Mouse (Mus musculus) lung, embryonic 15.5 days (tissue): ENCODE measurements around the gene Nmb. TPM values are rescaled to one million over a fixed set of nuclear protein-coding genes. Genes with fewer than 3 reads are reported as not detected.

Experiments used
- ATAC-seq: fragments of 200-750 bp; cut with Nextera tagmentation; 2 replicates; pipeline ENCODE4 v1.8.0; 2017; ENCODE audit warnings: moderate number of reproducible peaks, borderline replicate concordance; ENCODE audit not compliant: low FRiP score, low TSS enrichment; ENCODE audit errors: extremely low read depth
- H3K27ac ChIP-seq: fragments of 300-500 bp; sonication (generic); 2 replicates; pipeline ENCODE4 v1.5.1; 2015; ENCODE audit warnings: moderate library complexity, mild to moderate bottlenecking, inconsistent platforms
- H3K27me3 ChIP-seq: fragments of 300-500 bp; sonication (generic); 2 replicates; pipeline ENCODE4 v1.6.1; 2015; ENCODE audit warnings: inconsistent platforms
- H3K36me3 ChIP-seq: fragments of 300-500 bp; sonication (generic); 2 replicates; pipeline ENCODE4 v1.6.1; 2015; ENCODE audit warnings: inconsistent platforms
- H3K4me1 ChIP-seq: fragments of 300-500 bp; sonication (generic); 2 replicates; pipeline ENCODE4 v1.6.1; 2015; ENCODE audit warnings: inconsistent platforms
- H3K4me2 ChIP-seq: fragments of 300-500 bp; sonication (generic); 2 replicates; pipeline ENCODE4 v1.6.1; 2015; ENCODE audit warnings: inconsistent platforms, mild to moderate bottlenecking, moderate library complexity
- H3K4me3 ChIP-seq: fragments of 300-500 bp; sonication (generic); 2 replicates; pipeline ENCODE4 v1.5.1; 2015; ENCODE audit warnings: mild to moderate bottlenecking, inconsistent platforms
- H3K9ac ChIP-seq: fragments of 300-500 bp; sonication (generic); 2 replicates; pipeline ENCODE4 v1.6.1; 2015; ENCODE audit warnings: inconsistent platforms
- H3K9me3 ChIP-seq: fragments of 300-500 bp; sonication (generic); 2 replicates; pipeline ENCODE4 v1.6.1; 2016; ENCODE audit warnings: inconsistent platforms
- WGBS: fragments of 180-500 bp; shearing (Covaris S2); methylation state at CpG from one replicate; pipeline ENCODE4 v1.1.7; 2015; 5-methylcytosine and 5-hydroxymethylcytosine counted together
- polyA plus RNA-seq: library from polyadenylated mRNA; unstranded; fragments of >200 nt; fragmentation: Nextera tagmentation; extraction: Ambion mirVana; gene quantifications from 2 replicates; pipeline ENCODE4 v1.2.1, GENCODE M21; 2015

Gene Nmb
- polyA plus RNA-seq, 1 experiment from 2014 or later: 7.3 TPM

DNA sequence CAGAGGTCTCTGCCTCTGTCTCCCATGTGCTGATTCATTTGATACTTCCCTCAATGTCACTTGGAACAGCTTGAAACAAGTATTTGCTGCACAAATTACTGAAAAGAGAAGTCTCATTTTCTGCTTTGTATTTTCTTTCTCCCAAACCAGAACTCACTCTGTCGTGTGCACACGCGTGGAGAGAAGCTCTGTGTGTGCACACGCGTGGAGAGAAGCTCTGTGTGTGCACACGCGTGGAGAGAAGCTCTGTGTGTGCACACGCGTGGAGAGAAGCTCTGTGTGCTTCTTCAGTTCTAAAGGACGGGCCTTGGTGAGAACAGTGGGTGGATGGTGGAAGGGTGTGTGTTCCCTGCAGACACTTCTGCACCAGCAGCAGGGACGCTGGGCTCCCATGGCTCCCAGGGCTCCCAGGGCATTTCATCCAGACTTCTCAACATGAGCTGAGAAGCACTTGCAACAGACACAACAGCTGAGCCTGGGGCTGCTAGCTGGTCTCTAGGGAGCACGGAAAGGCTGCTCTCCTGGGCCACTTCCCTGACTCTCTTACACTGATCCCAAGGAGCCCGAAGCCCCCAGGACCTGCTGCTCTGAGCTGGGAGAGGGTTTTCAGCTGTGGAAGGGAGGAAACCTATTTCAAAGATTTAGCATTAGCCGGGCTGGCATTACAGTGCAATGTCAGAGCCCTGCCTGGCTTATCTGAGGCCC lies 9.9 kb downstream of the Nmb start:
- ATAC-seq: no peak
- Histone ChIP-seq H3K4me2 (no peak overlapping the region), H3K4me3 (no peak overlapping the region), H3K4me1 (0 out of 2 replicates have a peak, but pooled peaks cover 5% of the 10 kb centered on the region), H3K27me3 (no peaks in the 10 kb centered on the region), H3K9ac (no peak overlapping the region), H3K27ac (no peak overlapping the region), H3K9me3 (no peaks in the 10 kb centered on the region), H3K36me3 (peaks cover 60% of the 10 kb centered on the region)
- WGBS: 94% methylated on average over 14 of the region's 14 CpGs

GRCm38 (mm10) chr7:80894196-80894595 lies 10.7 kb downstream of the Nmb start:
- H3K9ac ChIP-seq: no peak overlapping the region
- no peak overlapping the region for H3K4me2 ChIP-seq
- H3K9me3 ChIP-seq: no peaks in the 10 kb centered on the region
- no peak for ATAC-seq
- H3K4me1 ChIP-seq: 0 out of 2 replicates have a peak, but pooled peaks cover 7% of the 10 kb centered on the region
- H3K27me3 ChIP-seq: no peaks in the 10 kb centered on the region
- no peak overlapping the region for H3K27ac ChIP-seq
- WGBS: 73% methylated on average over 7 of the region's 7 CpGs
- H3K36me3 ChIP-seq: peaks cover 63% of the 10 kb centered on the region
- no peak overlapping the region for H3K4me3 ChIP-seq

DNA sequence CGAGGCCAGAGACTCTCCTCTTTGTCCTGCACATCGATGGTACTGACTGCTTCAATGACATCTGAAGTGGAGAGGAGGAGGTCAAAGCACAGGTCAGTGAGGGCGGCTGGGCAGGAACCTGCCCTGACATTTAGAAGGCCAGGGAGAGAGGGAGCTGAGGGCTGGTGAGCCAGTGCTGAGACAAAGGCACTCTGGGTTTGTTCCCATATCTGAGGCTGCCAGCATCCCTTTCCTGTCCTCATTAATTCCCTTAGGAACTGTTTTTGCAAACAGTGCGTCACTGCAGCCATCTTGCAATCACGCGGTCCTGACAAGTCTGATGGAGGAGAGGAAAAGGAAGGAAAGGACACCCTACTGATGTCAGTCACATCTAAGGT lies 11.1 kb downstream of the Nmb start:
- no peak overlapping the region for H3K4me2 ChIP-seq
- H3K9ac ChIP-seq: no peak overlapping the region
- no peaks in the 10 kb centered on the region for H3K9me3 ChIP-seq
- ATAC-seq: no peak
- no peaks in the 10 kb centered on the region for H3K27me3 ChIP-seq
- no peak overlapping the region for H3K4me3 ChIP-seq
- no peak overlapping the region for H3K27ac ChIP-seq
- 0 out of 2 replicates have a peak, but pooled peaks cover 11% of the 10 kb centered on the region for H3K4me1 ChIP-seq
- WGBS: 72% methylated on average over 6 of the region's 6 CpGs
- H3K36me3 ChIP-seq: peaks cover 63% of the 10 kb centered on the region

DNA sequence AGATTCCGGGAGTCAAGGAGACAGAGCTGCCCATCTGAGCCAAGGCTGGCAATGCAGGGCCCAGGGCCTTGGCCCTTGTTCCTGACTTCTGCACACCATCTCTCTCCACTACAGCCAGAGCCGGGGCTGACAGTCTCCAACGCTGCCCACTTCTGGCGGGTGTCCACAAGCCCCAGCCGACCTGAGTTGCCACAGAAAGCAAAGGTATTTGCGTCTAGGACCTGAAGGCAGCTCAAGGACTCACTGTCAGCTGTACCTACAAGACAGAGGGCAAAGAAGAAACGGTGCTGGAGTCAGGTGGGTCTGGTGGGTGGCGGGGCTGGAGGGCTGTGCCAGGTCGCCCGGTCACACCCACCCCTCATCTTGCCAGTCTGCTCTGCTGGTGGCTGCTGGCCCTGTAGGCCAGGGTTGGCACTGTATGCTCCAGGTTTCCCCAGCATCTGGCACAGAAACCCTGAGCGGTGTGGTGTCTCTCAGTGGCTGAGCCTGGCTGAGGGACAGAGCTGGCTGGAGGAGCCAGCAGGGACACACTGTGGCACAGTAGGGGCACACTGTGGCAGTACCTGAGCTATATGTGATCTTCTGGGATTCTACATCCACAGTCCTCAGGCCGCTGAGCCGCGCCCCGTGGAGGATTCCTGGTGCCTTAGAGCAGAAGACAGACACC lies 11.7 kb downstream of the Nmb start:
- Histone ChIP-seq H3K4me2 (no peak overlapping the region), H3K27me3 (no peaks in the 10 kb centered on the region), H3K27ac (no peak overlapping the region), H3K9me3 (no peaks in the 10 kb centered on the region), H3K4me3 (no peak overlapping the region), H3K36me3 (peaks cover 61% of the 10 kb centered on the region), H3K4me1 (0 out of 2 replicates have a peak, but pooled peaks cover 13% of the 10 kb centered on the region), H3K9ac (no peak overlapping the region)
- 91% methylated on average over 15 of the region's 15 CpGs for WGBS
- ATAC-seq: no peak

DNA sequence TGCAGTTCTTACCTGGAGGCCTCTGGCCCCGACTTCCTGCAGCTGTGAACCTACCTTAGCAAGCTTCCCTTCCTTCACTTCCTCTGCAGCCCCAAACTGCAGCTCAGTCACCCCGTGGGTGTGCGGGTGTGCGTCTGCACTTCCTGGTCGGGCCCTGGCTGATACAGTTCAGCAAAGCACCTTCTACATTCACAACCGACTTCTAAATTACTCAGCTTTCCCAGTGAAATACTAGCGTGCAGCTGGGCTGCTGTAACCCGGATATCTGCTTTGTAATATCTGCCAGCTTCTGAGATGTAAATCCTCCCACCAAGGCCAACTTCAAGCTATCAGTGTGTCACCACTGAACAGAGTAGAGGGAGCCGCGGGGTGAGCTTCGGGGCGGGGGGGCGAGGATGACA lies 15.0 kb downstream of the Nmb start:
- H3K36me3 ChIP-seq: peaks cover 38% of the 10 kb centered on the region
- no peak for ATAC-seq
- 0 out of 2 replicates have a peak overlapping the region, but pooled peaks have one; percentile 8 for H3K27ac ChIP-seq
- H3K4me2 ChIP-seq: no peak overlapping the region
- no peaks in the 10 kb centered on the region for H3K9me3 ChIP-seq
- WGBS: 71% methylated on average over 13 of the region's 13 CpGs
- H3K9ac ChIP-seq: no peak overlapping the region
- H3K4me1 ChIP-seq: 0 out of 2 replicates have a peak, but pooled peaks cover 13% of the 10 kb centered on the region
- H3K4me3 ChIP-seq: no peak overlapping the region
- no peaks in the 10 kb centered on the region for H3K27me3 ChIP-seq

GRCm38 (mm10) chr7:80889021-80889511 lies 15.8 kb downstream of the Nmb start:
- ATAC-seq: peak; percentile 80; the same call in 1 of the 2 replicates

GRCm38 (mm10) chr7:80888595-80888994 lies 16.3 kb downstream of the Nmb start:
- Histone ChIP-seq H3K36me3 (peaks cover 34% of the 10 kb centered on the region), H3K9me3 (no peaks in the 10 kb centered on the region), H3K4me3 (no peak overlapping the region), H3K4me1 (0 out of 2 replicates have a peak, but pooled peaks cover 13% of the 10 kb centered on the region), H3K4me2 (no peak overlapping the region), H3K9ac (no peak overlapping the region), H3K27me3 (no peaks in the 10 kb centered on the region), H3K27ac (no peak overlapping the region)
- no peak for ATAC-seq
- WGBS: 64% methylated on average over 7 of the region's 7 CpGs

More at GRCm38 (mm10) chr7:80889021-80889511, 15.8 kb downstream of the Nmb start:
- no peaks in the 10 kb centered on the region for H3K27me3 ChIP-seq
- no peaks in the 10 kb centered on the region for H3K9me3 ChIP-seq
- H3K4me3 ChIP-seq: no peak overlapping the region
- 0 out of 2 replicates have a peak overlapping the region, but pooled peaks have one; percentile 8 for H3K27ac ChIP-seq
- H3K9ac ChIP-seq: no peak overlapping the region
- H3K36me3 ChIP-seq: peaks cover 38% of the 10 kb centered on the region
- 0 out of 2 replicates have a peak, but pooled peaks cover 13% of the 10 kb centered on the region for H3K4me1 ChIP-seq
- 45% methylated on average over 9 of the region's 9 CpGs for WGBS
- H3K4me2 ChIP-seq: no peak overlapping the region

GRCm38 (mm10) chr7:80885666-80886065 lies 19.2 kb downstream of the Nmb start:
- no peak overlapping the region for H3K4me3 ChIP-seq
- no peaks in the 10 kb centered on the region for H3K9me3 ChIP-seq
- H3K4me2 ChIP-seq: no peak overlapping the region
- peaks cover 8% of the 10 kb centered on the region for H3K36me3 ChIP-seq
- no peak for ATAC-seq
- no peaks in the 10 kb centered on the region for H3K27me3 ChIP-seq
- H3K9ac ChIP-seq: no peak overlapping the region
- peaks cover 13% of the 10 kb centered on the region; the same call in 1 of the 2 replicates for H3K4me1 ChIP-seq
- no peak overlapping the region for H3K27ac ChIP-seq
- 13% methylated on average over 1 of the region's 1 CpGs for WGBS

- Histone ChIP-seq H3K4me2 (peak overlapping the region; percentile 44), H3K4me3 (peak overlapping the region; percentile 18; the same call in 1 of the 2 replicates), H3K36me3 (peaks cover 2% of the 10 kb centered on the region; the same call in 1 of the 2 replicates), H3K27ac (no peak overlapping the region), H3K27me3 (no peaks in the 10 kb centered on the region), H3K9me3 (no peaks in the 10 kb centered on the region), H3K4me1 (no peaks in the 10 kb centered on the region; the same call in 1 of the 2 replicates), H3K9ac (no peak overlapping the region)
- WGBS: 20% methylated on average over 14 of the region's 14 CpGs
- ATAC-seq: peak; percentile 80
Measured at GRCm38 (mm10) chr7:80882830-80883505, 21.9 kb downstream of the Nmb start.

DNA sequence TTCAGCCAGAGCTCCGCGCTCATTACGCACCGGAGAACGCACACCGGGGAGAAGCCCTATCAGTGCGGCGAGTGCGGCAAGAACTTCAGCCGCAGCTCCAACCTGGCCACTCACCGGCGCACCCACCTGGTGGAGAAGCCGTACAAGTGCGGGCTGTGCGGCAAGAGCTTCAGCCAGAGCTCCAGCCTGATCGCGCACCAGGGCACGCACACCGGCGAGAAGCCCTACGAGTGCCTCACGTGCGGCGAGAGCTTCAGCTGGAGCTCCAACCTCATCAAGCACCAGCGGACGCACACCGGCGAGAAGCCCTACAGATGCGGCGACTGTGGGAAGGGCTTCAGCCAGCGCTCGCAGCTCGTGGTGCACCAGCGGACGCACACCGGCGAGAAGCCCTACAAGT lies 29.1 kb downstream of the Nmb start:
- Histone ChIP-seq H3K27me3 (no peaks in the 10 kb centered on the region), H3K9me3 (no peaks in the 10 kb centered on the region), H3K36me3 (peaks cover 59% of the 10 kb centered on the region), H3K9ac (no peak overlapping the region), H3K4me1 (no peaks in the 10 kb centered on the region), H3K4me2 (no peak overlapping the region), H3K4me3 (no peak overlapping the region), H3K27ac (no peak overlapping the region)
- no peak for ATAC-seq
- WGBS: 58% methylated on average over 37 of the region's 37 CpGs

GRCm38 (mm10) chr7:80873631-80874030 lies 31.2 kb downstream of the Nmb start:
- H3K9me3 ChIP-seq: no peaks in the 10 kb centered on the region
- no peaks in the 10 kb centered on the region for H3K27me3 ChIP-seq
- H3K36me3 ChIP-seq: peaks cover 79% of the 10 kb centered on the region
- no peak overlapping the region for H3K4me2 ChIP-seq
- H3K4me3 ChIP-seq: no peak overlapping the region
- 94% methylated on average over 2 of the region's 2 CpGs for WGBS
- H3K9ac ChIP-seq: no peak overlapping the region
- ATAC-seq: no peak
- 0 out of 2 replicates have a peak, but pooled peaks cover 3% of the 10 kb centered on the region for H3K4me1 ChIP-seq
- no peak overlapping the region for H3K27ac ChIP-seq
